In genomic region chr10:59721555-59721954, GRCm38 (mm10) we compare ENCODE assay signal across 20 mouse cellular contexts.
"Had no signal": no experiment of that assay in that cellular context is flagged by ENCODE, and none has a peak within 500 bp of the region (broad histone marks: within the 10 kb centered on the region; RNA-seq: fewer than 3 reads in every experiment).

No protein-coding gene starts in this region.

- DNase-seq: kidney, adult 11 months; kidney, adult 8-10 months; kidney, postnatal 25 days; layer of hippocampus, adult 9-11 months; liver; lung, adult 18-20 months; lung, postnatal 10 days; lung, postnatal 36 days; retina, postnatal 1 day; right cerebral cortex, postnatal 25 days; thymus, adult 18-20 months; thymus, postnatal 36 days had no signal

- H3K27ac ChIP-seq: kidney, embryonic 15.5 days; layer of hippocampus, adult 2 months; liver, embryonic 12.5 days; liver, embryonic 15.5 days; lung, embryonic 15.5 days; midbrain, embryonic 12.5 days; midbrain, embryonic 15.5 days; neural tube, embryonic 13.5 days had no signal

- H3K27me3 ChIP-seq: kidney, embryonic 15.5 days; liver, embryonic 12.5 days; liver, embryonic 15.5 days; lung, embryonic 15.5 days; midbrain, embryonic 12.5 days; midbrain, embryonic 15.5 days; neural tube, embryonic 13.5 days had no signal

- H3K4me3 ChIP-seq: kidney, embryonic 15.5 days; layer of hippocampus, adult 2 months; liver, embryonic 12.5 days; liver, embryonic 15.5 days; lung, embryonic 15.5 days; midbrain, embryonic 12.5 days; midbrain, embryonic 15.5 days; neural tube, embryonic 13.5 days had no signal

- H3K9me3 ChIP-seq: kidney, embryonic 15.5 days; liver, embryonic 12.5 days; liver, embryonic 15.5 days; lung, embryonic 15.5 days; midbrain, embryonic 12.5 days; midbrain, embryonic 15.5 days; neural tube, embryonic 13.5 days had no signal

- H3K4me1 ChIP-seq: midbrain, embryonic 12.5 days had no signal

- H3K9ac ChIP-seq: kidney, embryonic 15.5 days; liver, embryonic 12.5 days; liver, embryonic 15.5 days; lung, embryonic 15.5 days; midbrain, embryonic 12.5 days; midbrain, embryonic 15.5 days; neural tube, embryonic 13.5 days had no signal

- H3K36me3 ChIP-seq: kidney, embryonic 15.5 days; liver, embryonic 12.5 days; liver, embryonic 15.5 days; lung, embryonic 15.5 days; midbrain, embryonic 12.5 days; midbrain, embryonic 15.5 days; neural tube, embryonic 13.5 days had no signal

- ATAC-seq: liver, embryonic 12.5 days; midbrain, embryonic 15.5 days had no signal

- H3K4me2 ChIP-seq: kidney, embryonic 15.5 days; liver, embryonic 12.5 days; liver, embryonic 15.5 days; lung, embryonic 15.5 days; midbrain, embryonic 12.5 days; midbrain, embryonic 15.5 days; neural tube, embryonic 13.5 days had no signal
